ENCODE assay signal across 7 mouse cellular contexts in genomic region chr5:53525305-53526069, GRCm38 (mm10). TPM values are rescaled to one million over a fixed set of nuclear protein-coding genes. Genes with fewer than 3 reads are reported as not detected.
DNase-seq lines count a peak whose midpoint lies in the region; ATAC-seq lines count a peak whose summit lies in the region.

No protein-coding gene starts in this region.

- H3K9me3 ChIP-seq in forebrain, embryonic 15.5 days: no peaks in the 10 kb centered on the region
- H3K9me3 ChIP-seq in neural tube, embryonic 13.5 days: no peaks in the 10 kb centered on the region
- H3K9me3 ChIP-seq in heart, embryonic 10.5 days: no peaks in the 10 kb centered on the region

- ATAC-seq in forebrain, embryonic 15.5 days (replicated peaks): peak; percentile 57
- ATAC-seq in neural tube, embryonic 13.5 days (ENCODE audit: low read depth): peak; percentile 72

- H3K27ac ChIP-seq in forebrain, embryonic 15.5 days (replicated peaks): peak overlapping the region; percentile 62
- H3K27ac ChIP-seq in neural tube, embryonic 13.5 days (replicated peaks): peak overlapping the region; percentile 28; the same call in 1 of the 2 replicates
- H3K27ac ChIP-seq in heart, embryonic 10.5 days: no peak overlapping the region

- 14% methylated on average over 20 of the region's 20 CpGs for WGBS in forebrain, embryonic 15.5 days
- 19% methylated on average over 20 of the region's 20 CpGs for WGBS in neural tube, embryonic 13.5 days
- 62% methylated on average over 20 of the region's 20 CpGs for WGBS in heart, embryonic 10.5 days

- no peaks in the 10 kb centered on the region for H3K36me3 ChIP-seq in forebrain, embryonic 15.5 days
- no peaks in the 10 kb centered on the region for H3K36me3 ChIP-seq in neural tube, embryonic 13.5 days
- no peaks in the 10 kb centered on the region for H3K36me3 ChIP-seq in heart, embryonic 10.5 days

- no peaks in the 10 kb centered on the region for H3K27me3 ChIP-seq in forebrain, embryonic 15.5 days
- no peaks in the 10 kb centered on the region for H3K27me3 ChIP-seq in neural tube, embryonic 13.5 days
- H3K27me3 ChIP-seq in heart, embryonic 10.5 days (ENCODE audit: insufficient read depth, poor library complexity, severe bottlenecking): peaks cover 44% of the 10 kb centered on the region

- H3K4me3 ChIP-seq in forebrain, embryonic 15.5 days: 0 out of 2 replicates have a peak overlapping the region, but pooled peaks have one; percentile 0
- H3K4me3 ChIP-seq in neural tube, embryonic 13.5 days: 0 out of 2 replicates have a peak overlapping the region, but pooled peaks have one; percentile 2
- H3K4me3 ChIP-seq in heart, embryonic 10.5 days: no peak overlapping the region

- H3K4me1 ChIP-seq in forebrain, embryonic 15.5 days: peaks cover 36% of the 10 kb centered on the region
- H3K4me1 ChIP-seq in neural tube, embryonic 13.5 days (replicated peaks): peaks cover 28% of the 10 kb centered on the region
- H3K4me1 ChIP-seq in heart, embryonic 10.5 days: peaks cover 18% of the 10 kb centered on the region

- peak overlapping the region; percentile 31 for H3K4me2 ChIP-seq in forebrain, embryonic 15.5 days (replicated peaks)
- H3K4me2 ChIP-seq in neural tube, embryonic 13.5 days: peak overlapping the region; percentile 46

- peak; percentile 76 for DNase-seq in cerebellum, adult 9-10 months
- DNase-seq in layer of hippocampus, postnatal 36 days: peak; percentile 51 to 65
- DNase-seq in urinary bladder, adult 18-20 months (ENCODE audit: low spot score in 2 of 2): no peak
- DNase-seq in urinary bladder, adult 2 months (ENCODE audit: low spot score): no peak
- DNase-seq in heart, embryonic 10.5 days (ENCODE audit: low spot score): no peak

- 0 out of 2 replicates have a peak overlapping the region, but pooled peaks have one; percentile 13 for H3K9ac ChIP-seq in forebrain, embryonic 15.5 days (replicated peaks)
- H3K9ac ChIP-seq in neural tube, embryonic 13.5 days: peak overlapping the region; percentile 47

RNA-seq across cellular contexts. Expression of gene Rbpj, which starts 59.5 kb away (rescaled TPM):
- 41.3 and 44.0 TPM in 2 replicates for polyA plus RNA-seq in forebrain, embryonic 15.5 days (2015; fragmentation: Nextera tagmentation; extraction: Ambion mirVana)
- 10 to 100 TPM; 21.4 to 27.7 TPM for total RNA-seq in layer of hippocampus, postnatal 36 days (2021)
- polyA plus RNA-seq in neural tube, embryonic 13.5 days (2015; fragmentation: Nextera tagmentation; extraction: Ambion mirVana): 37.5 and 46.0 TPM in 2 replicates
- 37.4 and 40.3 TPM in 2 replicates for polyA plus RNA-seq in urinary bladder, adult 2 months (2012; rRNA removed)
- 23.9 and 24.6 TPM in 2 replicates for polyA plus RNA-seq in heart, embryonic 10.5 days (2016; fragmentation: Nextera tagmentation; extraction: Ambion mirVana)

Comparison
In these comparisons a context has a peak if more than half of its experiments do, and no peak if none do; other contexts are left out.
1. DNase-seq: peak in cerebellum, adult 9-10 months (single experiment) and layer of hippocampus, postnatal 36 days (2 of 2); none in urinary bladder, adult 18-20 months (0 of 2), urinary bladder, adult 2 months (single experiment) and heart, embryonic 10.5 days (single experiment).